Mouse (Mus musculus): ENCODE data around the gene Slc44a5. TPM values are rescaled to one million over a fixed set of nuclear protein-coding genes. Genes with fewer than 3 reads are reported as not detected.

Gene Slc44a5
- polyA plus RNA-seq, 1 experiment from 2014 or later = 0.97 TPM

- no peak overlapping the region for H3K4me3 ChIP-seq (replicated peaks)
- no peak for ATAC-seq
- 76% methylated on average over 4 of the region's 4 CpGs for WGBS
- H3K27ac ChIP-seq = no peak overlapping the region
- no peak overlapping the region for H3K9ac ChIP-seq
- no peak overlapping the region for H3K4me2 ChIP-seq (replicated peaks)
- no peaks in the 10 kb centered on the region for H3K36me3 ChIP-seq
- no peaks in the 10 kb centered on the region for H3K9me3 ChIP-seq
- H3K4me1 ChIP-seq (replicated peaks) = no peaks in the 10 kb centered on the region
- H3K27me3 ChIP-seq (replicated peaks) = no peaks in the 10 kb centered on the region
Measured at GRCm38 (mm10) chr3:154301102-154301501, 327.9 kb downstream of the Slc44a5 start.

GRCm38 (mm10) chr3:154305163-154305884 is 332.1 kb downstream of the Slc44a5 start:
- no peaks in the 10 kb centered on the region for H3K36me3 ChIP-seq
- H3K4me2 ChIP-seq (replicated peaks) = no peak overlapping the region
- H3K9ac ChIP-seq = no peak overlapping the region
- no peak overlapping the region for H3K4me3 ChIP-seq (replicated peaks)
- no peaks in the 10 kb centered on the region for H3K27me3 ChIP-seq (replicated peaks)
- 51% methylated on average over 16 of the region's 16 CpGs for WGBS
- H3K4me1 ChIP-seq (replicated peaks) = no peaks in the 10 kb centered on the region
- H3K9me3 ChIP-seq = no peaks in the 10 kb centered on the region
- no peak overlapping the region for H3K27ac ChIP-seq
- ATAC-seq = peak; percentile 65

- H3K27ac ChIP-seq = no peak overlapping the region
- H3K4me2 ChIP-seq (replicated peaks) = no peak overlapping the region
- no peak overlapping the region for H3K9ac ChIP-seq
- WGBS = 12% methylated on average over 5 of the region's 5 CpGs
- no peaks in the 10 kb centered on the region for H3K4me1 ChIP-seq (replicated peaks)
- H3K4me3 ChIP-seq (replicated peaks) = no peak overlapping the region
- H3K27me3 ChIP-seq (replicated peaks) = peaks cover 8% of the 10 kb centered on the region
- no peaks in the 10 kb centered on the region for H3K36me3 ChIP-seq
- no peaks in the 10 kb centered on the region for H3K9me3 ChIP-seq
- no peak for ATAC-seq
Measured at GRCm38 (mm10) chr3:154317651-154318248, 344.5 kb downstream of the Slc44a5 start.

Other genes with a start within 250 kb of the Slc44a5 start
- 34.5 and 35.1 TPM in 2 replicates for gene St6galnac3, start 248.3 kb upstream of the Slc44a5 start, polyA plus RNA-seq (2015; fragmentation: Nextera tagmentation; extraction: Ambion mirVana)
- gene Asb17, start 129.2 kb upstream of the Slc44a5 start, polyA plus RNA-seq (2015; fragmentation: Nextera tagmentation; extraction: Ambion mirVana) = 0.09 TPM in 1 of 2 replicates, not detected in the other
- 0.04 and 0.08 TPM in 2 replicates for gene Msh4, start 67.3 kb upstream of the Slc44a5 start, polyA plus RNA-seq (2015; fragmentation: Nextera tagmentation; extraction: Ambion mirVana)
- 55.8 and 58.0 TPM in 2 replicates for gene Rabggtb, start 60.4 kb upstream of the Slc44a5 start, polyA plus RNA-seq (2015; fragmentation: Nextera tagmentation; extraction: Ambion mirVana)
- gene Acadm, start 28.8 kb upstream of the Slc44a5 start, polyA plus RNA-seq (2015; fragmentation: Nextera tagmentation; extraction: Ambion mirVana) = 112 and 118 TPM in 2 replicates

Measured in intestine, embryonic 15.5 days (tissue).